22 mouse cellular contexts compared by ENCODE assay signal in genomic region chr12:82524987-82525386, GRCm38 (mm10).
A peak's percentile ranks its signal among the peaks of the same experiment; 100 is the strongest.
DNase-seq lines count a peak whose midpoint lies in the region; ATAC-seq and TF ChIP-seq lines count a peak whose summit lies in the region.
"Had no signal": no experiment of that assay in that cellular context is flagged by ENCODE, and none has a peak within 500 bp of the region (broad histone marks: within the 10 kb centered on the region; RNA-seq: fewer than 3 reads in every experiment).

No protein-coding gene starts in this region.

- H3K27me3 ChIP-seq in lung, postnatal 0 days (replicated peaks; ENCODE audit: insufficient read depth, low read length) = no peaks in the 10 kb centered on the region
- no peaks in the 10 kb centered on the region for H3K27me3 ChIP-seq in forebrain, embryonic 12.5 days
- H3K27me3 ChIP-seq: embryonic facial prominence, embryonic 12.5 days; forebrain, embryonic 13.5 days; forebrain, embryonic 15.5 days had no signal

- H3K36me3 ChIP-seq in lung, postnatal 0 days (ENCODE audit: insufficient read depth, low read length) = no peaks in the 10 kb centered on the region
- no peaks in the 10 kb centered on the region for H3K36me3 ChIP-seq in forebrain, embryonic 12.5 days (replicated peaks)
- H3K36me3 ChIP-seq: embryonic facial prominence, embryonic 10.5 days; embryonic facial prominence, embryonic 12.5 days; forebrain, embryonic 10.5 days; forebrain, embryonic 15.5 days had no signal

- no peak overlapping the region for H3K9ac ChIP-seq in lung, postnatal 0 days (replicated peaks; ENCODE audit: low read depth)
- no peak overlapping the region for H3K9ac ChIP-seq in forebrain, embryonic 12.5 days
- H3K9ac ChIP-seq: embryonic facial prominence, embryonic 12.5 days; forebrain, embryonic 13.5 days; forebrain, embryonic 15.5 days; forebrain, postnatal 0 days had no signal

- H3K27ac ChIP-seq in lung, postnatal 0 days (ENCODE audit: low read length) = no peak overlapping the region
- no peak overlapping the region for H3K27ac ChIP-seq in forebrain, embryonic 12.5 days
- H3K27ac ChIP-seq: embryonic facial prominence, embryonic 10.5 days; embryonic facial prominence, embryonic 12.5 days; forebrain, embryonic 10.5 days; forebrain, embryonic 13.5 days; forebrain, embryonic 15.5 days had no signal

- TF ChIP-seq CTCF in lung, postnatal 0 days (IDR thresholded peaks at IDR 0.05) = no peak

- TF ChIP-seq EP300 in lung, postnatal 0 days (IDR thresholded peaks at IDR 0.05) = no peak

- DNase-seq in lung, postnatal 36 days = peak; percentile 3
- DNase-seq in lung, postnatal 0 days (ENCODE audit: low spot score) = no peak
- peak; percentile 37 for DNase-seq in gonadal fat pad, adult 2 months (ENCODE audit: low read depth)
- DNase-seq in adrenal gland, adult 8-10 months = no peak
- no peak for DNase-seq in spleen, postnatal 36 days (ENCODE audit: low spot score in 2 of 2)
- DNase-seq: adrenal gland, adult 2 months; adrenal gland, postnatal 14 days; adrenal gland, postnatal 36 days; cerebellum, adult 11-12 months; cerebellum, adult 2 months; cerebellum, adult 9-10 months; cerebellum, postnatal 10 days; cerebellum, postnatal 25 days; forebrain, postnatal 0 days had no signal

- H3K4me3 ChIP-seq in lung, postnatal 0 days (ENCODE audit: low read depth, low read length) = no peak overlapping the region
- no peak overlapping the region for H3K4me3 ChIP-seq in forebrain, embryonic 12.5 days (replicated peaks)
- H3K4me3 ChIP-seq: embryonic facial prominence, embryonic 10.5 days; embryonic facial prominence, embryonic 12.5 days; forebrain, embryonic 10.5 days; forebrain, embryonic 13.5 days; forebrain, embryonic 15.5 days had no signal

- no peaks in the 10 kb centered on the region for H3K4me1 ChIP-seq in lung, postnatal 0 days (ENCODE audit: insufficient read depth, low read depth, low read length)
- peaks cover 4% of the 10 kb centered on the region; the same call in 1 of the 2 replicates for H3K4me1 ChIP-seq in forebrain, embryonic 12.5 days
- H3K4me1 ChIP-seq: embryonic facial prominence, embryonic 10.5 days; embryonic facial prominence, embryonic 12.5 days; forebrain, embryonic 13.5 days had no signal

- H3K4me2 ChIP-seq in lung, postnatal 0 days (replicated peaks; ENCODE audit: low read depth, low read length) = no peak overlapping the region
- no peak overlapping the region for H3K4me2 ChIP-seq in forebrain, embryonic 12.5 days
- H3K4me2 ChIP-seq: embryonic facial prominence, embryonic 12.5 days; forebrain, embryonic 13.5 days; forebrain, embryonic 15.5 days had no signal

- WGBS in lung, postnatal 0 days = 73% methylated on average over 4 of the region's 4 CpGs
- 85% methylated on average over 4 of the region's 4 CpGs for WGBS in forebrain, embryonic 12.5 days

- no peak for ATAC-seq in lung, postnatal 0 days
- peak; percentile 93 for ATAC-seq in megakaryocyte, adult 5-6 weeks (ENCODE audit: poor library complexity, severe bottlenecking)
- peak; percentile 69 for ATAC-seq in neutrophil, adult 5-6 weeks (ENCODE audit: extremely low read depth, insufficient number of reproducible peaks, low FRiP score, poor library complexity, severe bottlenecking)
- no peak for ATAC-seq in forebrain, embryonic 12.5 days (ENCODE audit: low FRiP score)
- ATAC-seq: forebrain, embryonic 13.5 days; forebrain, embryonic 15.5 days; forebrain, postnatal 0 days had no signal

- no peaks in the 10 kb centered on the region for H3K9me3 ChIP-seq in lung, postnatal 0 days (ENCODE audit: low read length)
- no peaks in the 10 kb centered on the region for H3K9me3 ChIP-seq in forebrain, embryonic 12.5 days
- H3K9me3 ChIP-seq: embryonic facial prominence, embryonic 10.5 days; embryonic facial prominence, embryonic 12.5 days; forebrain, embryonic 10.5 days; forebrain, embryonic 15.5 days had no signal

Comparison
In these comparisons a context has a peak if more than half of its experiments do, and no peak if none do; other contexts are left out.
1. DNase-seq: peak in lung, postnatal 36 days (single experiment) and gonadal fat pad, adult 2 months (single experiment); none in lung, postnatal 0 days (single experiment), adrenal gland, adult 8-10 months (single experiment) and spleen, postnatal 36 days (0 of 2).
2. ATAC-seq: peak in megakaryocyte, adult 5-6 weeks (single experiment) and neutrophil, adult 5-6 weeks (single experiment); none in lung, postnatal 0 days (single experiment) and forebrain, embryonic 12.5 days (single experiment).